Mouse (Mus musculus) liver, adult 2 months (tissue): ENCODE results near the gene Thumpd2.

Experiments
- CTCF ChIP-seq: fragments of 200-500 bp; IDR thresholded peaks from 2 replicates; pipeline ENCODE4 v1.5.1; 2011; ENCODE audit warnings: low read depth, low read length, control low read depth
- POLR2A ChIP-seq: fragments of 200-500 bp; IDR thresholded peaks from 2 replicates; pipeline ENCODE4 v1.6.1; 2011; ENCODE audit warnings: low read length, control low read depth; ENCODE audit not compliant: insufficient read depth; ENCODE audit errors: extremely low read depth

GRCm38 (mm10) chr17:81096490-81096889, 31.6 kb upstream of the Thumpd2 start:
- no peak for TF ChIP-seq CTCF
- no peak for TF ChIP-seq POLR2A
